Mouse (Mus musculus) hindbrain, embryonic 11.5 days (tissue): ENCODE data around the gene Lhfpl2. TPM values are rescaled to one million over a fixed set of nuclear protein-coding genes. Genes with fewer than 3 reads are reported as not detected.
A peak's percentile ranks its signal among the peaks of the same experiment; 100 is the strongest.

Experiments used
- ATAC-seq: fragments of 200-750 bp; cut with Nextera tagmentation; 2 replicates; pipeline ENCODE4 v1.8.0; 2017; ENCODE audit warnings: mild to moderate bottlenecking, moderate TSS enrichment, moderate library complexity; ENCODE audit not compliant: low FRiP score
- DNase-seq: peaks from one replicate; pipeline ENCODE4 v3.0.0-alpha.2; 2015; ENCODE audit warnings: low spot score
- H3K27ac ChIP-seq: fragments of 300-500 bp; sonication (generic); 2 replicates; pipeline ENCODE4 v1.5.1; 2014; ENCODE audit warnings: mild to moderate bottlenecking, low read depth, low read length
- H3K27me3 ChIP-seq: fragments of 300-500 bp; sonication (generic); 2 replicates; pipeline ENCODE4 v1.6.1; 2014; ENCODE audit warnings: mild to moderate bottlenecking, low read length, moderate library complexity, mixed read lengths; ENCODE audit not compliant: control insufficient read depth, insufficient read depth
- H3K36me3 ChIP-seq: fragments of 300-500 bp; sonication (generic); 2 replicates; pipeline ENCODE4 v1.6.1; 2014; ENCODE audit warnings: mild to moderate bottlenecking, low read length, moderate library complexity, mixed read lengths; ENCODE audit not compliant: control insufficient read depth, insufficient read depth
- H3K4me1 ChIP-seq: fragments of 300-500 bp; sonication (generic); replicated peaks from 2 replicates; pipeline ENCODE4 v1.6.1; 2014; ENCODE audit warnings: low read length, mixed read lengths; ENCODE audit not compliant: control insufficient read depth, insufficient read depth
- H3K4me2 ChIP-seq: fragments of 300-500 bp; sonication (generic); replicated peaks from 2 replicates; pipeline ENCODE4 v1.6.1; 2014; ENCODE audit warnings: mild to moderate bottlenecking, low read depth, low read length
- H3K4me3 ChIP-seq: fragments of 300-500 bp; sonication (generic); 2 replicates; pipeline ENCODE4 v1.5.1; 2014; ENCODE audit warnings: low read depth, low read length
- H3K9ac ChIP-seq: fragments of 300-500 bp; sonication (generic); 2 replicates; pipeline ENCODE4 v1.6.1; 2014; ENCODE audit warnings: low read depth, low read length
- H3K9me3 ChIP-seq: fragments of 300-500 bp; sonication (generic); 2 replicates; pipeline ENCODE4 v1.6.1; 2016; ENCODE audit warnings: low read length; ENCODE audit not compliant: control insufficient read depth
- WGBS: fragments of 180-500 bp; shearing (Covaris S2); extraction: QIAGEN DNeasy Blood & Tissue Kit; methylation state at CpG from one replicate; pipeline ENCODE4 v1.1.7; 2014; 5-methylcytosine and 5-hydroxymethylcytosine counted together
- polyA plus RNA-seq: library from polyadenylated mRNA; unstranded; fragments of >200 nt; fragmentation: Nextera tagmentation; extraction: Ambion mirVana; gene quantifications from 2 replicates; pipeline ENCODE4 v1.2.1, GENCODE M21; 2014

Lhfpl2 gene
- polyA plus RNA-seq, 1 experiment from 2014 or later = 16.6 TPM

DNA sequence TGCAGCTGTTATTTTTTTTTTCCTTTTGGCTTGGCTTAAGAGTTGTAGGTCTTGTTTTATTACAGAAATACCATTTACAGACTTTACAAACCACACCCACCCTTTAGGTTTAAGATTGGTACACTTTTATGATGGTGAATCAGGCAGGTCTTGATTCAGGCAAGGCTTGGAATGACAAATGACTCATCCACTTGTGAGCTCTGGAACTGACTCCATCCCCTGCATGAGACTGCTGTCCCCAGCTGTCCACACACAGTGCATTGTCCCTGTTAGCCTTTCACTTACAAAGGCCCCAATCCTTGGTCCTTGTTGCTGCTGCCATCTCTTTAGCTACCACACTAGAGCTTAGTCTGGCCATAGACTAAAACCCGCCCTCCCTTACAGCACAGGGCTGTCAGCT, 132.8 kb downstream of the Lhfpl2 start:
- H3K4me2 ChIP-seq = no peak overlapping the region
- no peaks in the 10 kb centered on the region for H3K9me3 ChIP-seq
- H3K9ac ChIP-seq = no peak overlapping the region
- no peak overlapping the region for H3K4me3 ChIP-seq
- no peaks in the 10 kb centered on the region for H3K27me3 ChIP-seq
- no peaks in the 10 kb centered on the region for H3K4me1 ChIP-seq
- ATAC-seq = no peak
- H3K27ac ChIP-seq = no peak overlapping the region
- no peaks in the 10 kb centered on the region for H3K36me3 ChIP-seq
- 85% methylated on average over 1 of the region's 1 CpGs for WGBS
- DNase-seq = no peak

DNA sequence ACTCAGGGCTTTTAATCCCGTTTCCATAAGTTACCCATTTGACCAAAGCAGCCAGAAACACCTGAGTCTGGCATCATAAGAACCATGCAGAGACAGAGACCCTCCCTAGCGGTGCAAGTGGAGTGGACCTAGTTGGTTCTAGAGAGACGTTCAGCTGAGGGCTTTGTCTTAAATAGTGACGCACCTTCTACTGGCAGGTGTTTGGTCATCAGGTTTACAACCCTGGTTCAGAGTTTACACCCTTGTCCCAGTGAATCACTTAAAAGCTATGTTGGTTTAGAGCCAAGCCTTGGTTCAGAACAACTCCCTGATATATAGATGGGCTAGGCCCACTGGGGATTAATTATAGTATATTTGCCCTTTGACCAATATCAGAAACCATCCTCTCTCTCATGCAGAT, 135.6 kb downstream of the Lhfpl2 start:
- Histone ChIP-seq H3K9ac (no peak overlapping the region), H3K27me3 (no peaks in the 10 kb centered on the region), H3K36me3 (no peaks in the 10 kb centered on the region), H3K27ac (no peak overlapping the region), H3K4me1 (no peaks in the 10 kb centered on the region), H3K9me3 (no peaks in the 10 kb centered on the region), H3K4me3 (no peak overlapping the region), H3K4me2 (no peak overlapping the region)
- DNase-seq (no peak), ATAC-seq (no peak)
- 87% methylated on average over 4 of the region's 4 CpGs for WGBS

DNA sequence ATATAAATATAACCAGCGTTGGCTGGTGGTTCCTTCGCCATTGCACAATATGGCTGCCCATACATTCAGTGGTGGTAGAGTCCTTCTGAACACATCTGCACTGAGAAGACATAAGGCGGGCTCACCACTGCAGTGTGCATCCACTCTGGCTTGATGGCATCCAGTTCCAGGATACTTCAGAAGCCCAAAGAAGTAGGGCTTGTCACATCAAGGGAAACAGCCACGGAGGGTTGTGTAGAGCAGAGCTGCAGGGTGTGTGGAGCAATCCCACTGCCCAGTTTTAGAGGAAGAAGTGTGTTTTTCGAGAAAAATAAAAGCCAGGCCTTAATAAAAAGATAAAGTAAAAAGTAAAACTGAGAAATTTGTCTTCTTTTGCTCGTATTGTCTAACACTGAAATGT, 141.0 kb downstream of the Lhfpl2 start:
- H3K9ac ChIP-seq = no peak overlapping the region
- no peaks in the 10 kb centered on the region for H3K36me3 ChIP-seq
- no peaks in the 10 kb centered on the region for H3K9me3 ChIP-seq
- H3K27ac ChIP-seq = no peak overlapping the region
- no peak overlapping the region for H3K4me2 ChIP-seq
- H3K4me1 ChIP-seq = no peaks in the 10 kb centered on the region
- 93% methylated on average over 6 of the region's 6 CpGs for WGBS
- H3K4me3 ChIP-seq = no peak overlapping the region
- no peaks in the 10 kb centered on the region for H3K27me3 ChIP-seq
- DNase-seq (no peak), ATAC-seq (no peak)

DNA sequence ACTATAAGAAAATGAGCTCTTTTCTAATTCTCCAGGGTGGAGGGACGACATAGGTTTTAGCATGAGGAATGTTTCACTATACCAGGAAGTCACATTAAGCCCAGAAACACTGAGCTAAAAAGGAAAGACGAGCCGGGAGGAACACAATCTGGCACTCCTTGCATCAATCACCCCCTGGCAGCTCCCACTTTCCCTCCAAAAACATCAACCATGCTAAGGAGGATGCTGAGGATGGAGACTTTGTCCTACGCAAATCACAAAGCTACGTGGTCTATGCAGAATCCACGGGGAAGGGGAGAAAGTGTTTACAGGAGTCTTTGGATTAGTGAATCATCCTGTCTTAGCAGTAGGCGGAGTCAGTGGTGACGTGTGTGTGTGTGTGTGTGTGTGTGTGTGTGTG, 142.2 kb downstream of the Lhfpl2 start:
- ATAC-seq (no peak), DNase-seq (no peak)
- H3K9me3 ChIP-seq = no peaks in the 10 kb centered on the region
- H3K27me3 ChIP-seq = no peaks in the 10 kb centered on the region
- H3K27ac ChIP-seq = no peak overlapping the region
- H3K4me2 ChIP-seq = no peak overlapping the region
- H3K9ac ChIP-seq = no peak overlapping the region
- no peaks in the 10 kb centered on the region for H3K4me1 ChIP-seq
- no peaks in the 10 kb centered on the region for H3K36me3 ChIP-seq
- 63% methylated on average over 8 of the region's 8 CpGs for WGBS
- no peak overlapping the region for H3K4me3 ChIP-seq

DNA sequence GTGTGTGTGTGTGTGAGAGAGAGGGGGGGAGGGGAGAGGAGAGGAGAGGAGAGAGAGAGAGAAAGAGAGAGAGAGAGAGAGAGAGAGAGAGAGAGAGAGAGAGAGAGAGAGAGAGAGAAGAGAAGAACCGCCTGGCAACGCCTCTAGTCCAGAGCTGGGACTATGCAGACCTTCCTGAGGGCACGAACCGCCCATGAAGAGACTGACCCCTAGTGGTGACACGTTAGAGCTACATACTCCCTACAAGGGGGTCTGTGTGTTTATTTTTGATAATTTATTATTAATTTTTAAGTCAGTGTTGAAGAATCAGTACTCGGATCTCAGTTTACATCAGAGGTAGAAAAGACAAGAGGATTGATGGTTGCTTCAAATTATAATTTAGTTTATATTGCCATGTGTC, 147.6 kb downstream of the Lhfpl2 start:
- DNase-seq = peak; percentile 71
- peak; percentile 76 for ATAC-seq

DNA sequence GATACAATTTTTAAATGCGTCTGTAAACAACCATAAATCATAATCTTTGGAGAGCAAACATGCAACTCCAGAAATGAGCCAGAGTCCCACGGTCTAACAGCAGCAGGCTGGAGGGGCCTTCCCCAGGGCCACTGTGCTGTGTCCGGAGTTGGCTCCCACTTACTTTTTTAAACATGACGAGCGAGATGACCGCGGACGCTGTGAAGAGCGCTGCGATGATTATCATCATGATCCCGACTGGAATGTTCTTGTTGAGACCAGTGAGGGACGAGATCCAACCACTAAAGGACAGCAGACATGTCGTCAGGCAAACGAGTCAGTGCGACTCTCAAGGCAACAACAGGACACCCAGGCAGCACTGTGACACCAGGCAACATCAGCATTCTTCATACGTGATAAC, 150.4 kb downstream of the Lhfpl2 start:
- DNase-seq (no peak), ATAC-seq (no peak)
- WGBS = 95% methylated on average over 16 of the region's 16 CpGs
- Histone ChIP-seq H3K27ac (no peak overlapping the region), H3K9ac (no peak overlapping the region), H3K27me3 (no peaks in the 10 kb centered on the region), H3K4me2 (no peak overlapping the region), H3K4me1 (no peaks in the 10 kb centered on the region), H3K9me3 (no peaks in the 10 kb centered on the region), H3K4me3 (no peak overlapping the region), H3K36me3 (no peaks in the 10 kb centered on the region)

More for the DNA sequence above, 147.6 kb downstream of the Lhfpl2 start:
- H3K27ac ChIP-seq = no peak overlapping the region
- H3K4me3 ChIP-seq = no peak overlapping the region
- H3K9ac ChIP-seq = no peak overlapping the region
- 9% methylated on average over 6 of the region's 6 CpGs for WGBS
- no peak overlapping the region for H3K4me2 ChIP-seq
- no peaks in the 10 kb centered on the region for H3K36me3 ChIP-seq
- H3K4me1 ChIP-seq = no peaks in the 10 kb centered on the region
- no peaks in the 10 kb centered on the region for H3K9me3 ChIP-seq
- no peaks in the 10 kb centered on the region for H3K27me3 ChIP-seq

DNA sequence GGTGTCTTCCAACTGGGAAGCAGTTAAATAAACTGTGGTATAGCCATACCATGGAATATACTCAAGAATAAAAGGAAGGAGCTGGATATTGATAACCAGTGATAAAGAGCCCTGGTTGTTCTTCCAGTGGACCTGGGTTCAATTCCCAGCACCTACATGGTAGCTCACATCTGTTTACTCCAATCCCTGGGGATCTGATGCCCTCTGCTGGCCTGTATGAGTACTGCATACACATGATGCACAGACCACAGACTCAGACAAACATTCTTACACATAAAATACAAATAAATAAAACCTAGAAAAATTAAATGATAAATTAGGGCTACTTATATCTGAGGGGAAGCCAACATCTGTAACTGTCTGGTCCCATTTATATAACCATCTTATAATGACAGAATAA, 151.3 kb downstream of the Lhfpl2 start:
- Histone ChIP-seq H3K9ac (no peak overlapping the region), H3K27me3 (no peaks in the 10 kb centered on the region), H3K4me1 (no peaks in the 10 kb centered on the region), H3K9me3 (no peaks in the 10 kb centered on the region), H3K4me3 (no peak overlapping the region), H3K4me2 (no peak overlapping the region), H3K27ac (no peak overlapping the region), H3K36me3 (no peaks in the 10 kb centered on the region)
- DNase-seq (no peak), ATAC-seq (no peak)

DNA sequence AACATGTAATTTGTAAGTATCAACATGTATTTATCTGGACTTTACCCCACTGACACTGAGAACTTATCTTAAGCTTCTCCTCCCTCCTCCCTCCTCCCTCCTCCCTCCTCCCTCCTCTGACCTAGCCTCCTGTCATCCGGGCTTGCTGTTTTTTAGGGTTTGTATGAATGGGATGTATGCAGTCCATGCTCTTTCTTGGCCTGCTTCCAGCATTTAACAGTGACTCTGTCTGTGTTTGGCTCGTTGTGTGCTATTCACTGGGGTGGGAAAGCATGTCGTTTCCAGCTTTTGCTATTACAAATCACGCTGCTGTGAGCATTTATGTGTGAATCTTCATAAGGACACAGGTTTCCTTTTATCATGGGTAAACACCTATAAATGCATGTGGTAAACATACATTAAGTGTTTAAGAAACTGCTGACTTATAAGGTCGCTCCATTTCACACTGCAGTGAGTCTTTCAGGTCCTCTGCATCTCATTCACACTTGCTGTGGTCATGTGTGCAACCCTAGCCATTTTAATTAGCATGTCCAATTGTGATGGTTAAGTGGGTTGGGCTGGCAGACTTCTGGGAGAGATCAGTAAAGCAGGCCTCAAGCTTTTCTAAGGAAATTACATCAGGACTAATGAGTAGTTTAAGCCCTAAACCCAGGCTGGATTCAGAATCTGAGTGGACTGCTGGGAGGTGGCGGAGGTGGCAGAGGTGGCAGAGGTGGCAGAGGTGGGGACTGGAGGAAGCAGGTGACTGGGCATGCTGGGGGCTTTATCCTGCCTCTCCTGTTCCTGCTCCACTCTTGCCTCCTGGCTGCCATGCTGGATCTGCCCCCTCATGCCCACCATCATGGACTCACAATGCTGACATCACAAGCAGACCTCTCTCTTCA, 153.9 kb downstream of the Lhfpl2 start:
- Histone ChIP-seq H3K27me3 (no peaks in the 10 kb centered on the region), H3K4me1 (no peaks in the 10 kb centered on the region), H3K4me2 (no peak overlapping the region), H3K4me3 (no peak overlapping the region), H3K27ac (no peak overlapping the region), H3K36me3 (no peaks in the 10 kb centered on the region), H3K9me3 (no peaks in the 10 kb centered on the region), H3K9ac (no peak overlapping the region)
- 68% methylated on average over 6 of the region's 6 CpGs for WGBS
- ATAC-seq (0 out of 2 replicates have a peak, but pooled peaks have one; percentile 27), DNase-seq (no peak)

DNA sequence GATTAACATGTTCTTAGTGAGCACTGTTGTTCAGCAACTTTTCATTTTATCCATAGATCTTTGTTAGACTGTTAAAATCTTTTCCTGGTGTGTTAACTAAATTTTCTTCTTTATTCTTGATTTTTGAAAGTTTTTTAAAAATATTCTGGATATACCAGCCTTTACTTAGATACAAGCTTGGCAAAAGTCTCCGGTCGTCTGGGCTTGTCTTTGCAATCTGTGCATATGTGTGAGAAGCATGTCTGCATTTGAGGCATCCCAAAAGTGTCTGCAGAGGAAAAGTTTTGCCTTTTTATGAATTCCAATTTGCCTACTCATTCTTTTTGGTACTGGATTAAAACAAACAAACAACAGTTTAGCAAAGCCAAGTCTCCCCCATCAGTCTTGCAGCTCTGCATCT, 154.6 kb downstream of the Lhfpl2 start:
- H3K4me2 ChIP-seq = no peak overlapping the region
- no peak for ATAC-seq
- DNase-seq = no peak
- H3K27ac ChIP-seq = no peak overlapping the region
- no peaks in the 10 kb centered on the region for H3K27me3 ChIP-seq
- H3K36me3 ChIP-seq = no peaks in the 10 kb centered on the region
- no peaks in the 10 kb centered on the region for H3K4me1 ChIP-seq
- 94% methylated on average over 2 of the region's 2 CpGs for WGBS
- H3K9ac ChIP-seq = no peak overlapping the region
- H3K9me3 ChIP-seq = no peaks in the 10 kb centered on the region
- H3K4me3 ChIP-seq = no peak overlapping the region
